Mouse (Mus musculus): ENCODE measurements around the gene Myh2.

The Myh2 gene

DNA sequence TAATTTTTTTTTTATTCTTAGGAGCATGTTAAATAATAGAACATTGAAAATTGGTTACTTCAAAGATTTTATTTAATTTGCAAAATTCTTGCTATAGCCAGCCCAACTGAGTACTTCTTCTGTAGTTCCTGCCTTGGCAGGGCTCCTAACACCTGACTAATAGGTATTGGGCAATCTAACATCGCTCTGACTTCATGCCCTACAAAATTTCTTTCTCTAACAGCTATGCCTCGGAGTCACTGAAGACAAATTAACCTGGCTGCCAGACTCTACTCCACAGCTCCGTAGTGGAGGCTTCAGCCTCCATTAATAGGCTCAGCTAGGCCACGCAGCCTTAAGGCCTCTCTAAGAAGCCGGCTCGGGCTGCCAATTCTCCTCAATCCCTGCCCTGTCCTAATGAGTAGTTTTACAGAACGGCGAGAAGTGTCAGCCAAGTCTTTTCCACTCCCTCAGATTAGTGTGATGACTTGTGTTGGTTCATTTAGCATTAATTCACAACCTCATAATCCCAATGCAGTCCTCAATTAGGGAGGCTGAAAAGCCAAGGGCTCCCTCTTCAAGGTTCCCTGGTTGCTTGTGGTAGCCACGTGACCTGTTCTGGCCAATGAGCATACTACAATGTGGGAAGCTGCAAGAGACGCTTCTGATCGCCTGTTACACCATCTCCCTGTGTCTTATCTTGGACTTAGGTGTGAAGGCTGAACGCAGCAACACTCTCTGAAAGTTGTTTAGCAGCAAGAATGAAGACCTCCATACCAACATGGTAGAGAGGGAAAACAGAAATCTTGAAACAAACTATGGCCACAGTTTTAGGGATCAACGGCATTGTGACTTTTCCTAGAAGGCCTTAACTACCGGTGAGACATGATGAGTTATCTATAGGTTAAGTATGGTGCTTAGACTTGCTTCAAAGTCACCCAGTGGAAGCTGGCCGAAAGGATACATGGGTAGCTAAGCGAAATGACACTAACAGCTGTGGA is 18.9 kb upstream of the Myh2 start:
- DNase-seq (ENCODE audit: low spot score), result no peak

DNA sequence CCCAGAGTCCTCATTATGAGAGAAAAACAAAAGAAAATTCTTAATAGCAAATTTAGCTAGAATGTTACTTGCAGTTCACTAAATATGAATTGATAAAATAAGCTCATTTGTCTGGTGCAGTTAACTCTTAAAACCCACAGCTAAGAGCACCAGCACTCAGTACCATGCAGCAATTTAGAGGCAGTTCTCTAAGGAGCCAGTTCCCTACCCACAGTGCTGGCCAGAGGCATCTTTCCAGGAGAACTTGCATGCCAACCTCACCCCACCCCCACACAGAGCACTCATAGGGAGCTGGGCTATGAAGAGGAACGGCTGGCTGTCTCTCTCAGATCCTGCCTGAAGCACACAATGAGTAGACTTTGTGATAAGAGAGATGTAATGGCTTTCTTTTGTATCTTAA is 17.7 kb upstream of the Myh2 start:
- DNase-seq (ENCODE audit: low spot score), result no peak

DNA sequence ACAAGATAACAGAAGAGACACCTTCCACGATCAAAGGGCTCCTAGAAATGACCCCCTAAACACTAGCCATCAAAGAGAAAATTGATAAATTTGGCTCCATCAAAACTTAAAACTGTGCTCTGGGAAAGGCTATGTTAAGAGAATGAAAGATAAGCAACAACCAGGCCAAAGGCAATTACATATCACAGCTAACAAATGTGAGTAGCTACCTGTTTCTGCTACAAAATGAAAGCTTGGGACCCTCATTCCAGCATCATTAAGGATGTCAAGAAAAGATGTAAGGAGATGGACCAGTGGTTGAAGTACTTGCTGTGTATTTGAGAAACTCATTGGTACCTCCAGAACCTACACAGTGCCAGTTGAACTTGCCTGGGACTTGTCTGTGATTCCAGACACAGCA is 17.0 kb upstream of the Myh2 start:
- DNase-seq (ENCODE audit: low spot score), result no peak

DNA sequence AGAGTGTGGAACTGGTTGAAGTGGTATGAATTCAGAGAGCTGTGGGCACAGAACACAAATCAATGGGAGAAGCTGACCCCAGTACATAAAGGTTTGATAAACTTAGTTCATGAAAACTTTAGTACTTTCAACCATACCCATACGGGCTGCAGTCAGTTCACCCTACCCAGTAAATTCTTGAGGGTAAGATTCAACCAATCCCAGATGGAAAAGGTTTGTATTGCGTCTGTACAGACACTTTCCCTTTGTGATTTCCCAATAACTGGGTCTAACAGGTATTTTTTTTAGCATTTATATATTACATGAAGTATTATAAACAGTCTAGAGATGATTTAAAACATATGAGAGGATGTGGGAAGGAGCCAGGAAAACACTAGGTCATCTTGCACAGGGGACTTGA is 15.2 kb upstream of the Myh2 start:
- no peak for DNase-seq (ENCODE audit: low spot score)

DNA sequence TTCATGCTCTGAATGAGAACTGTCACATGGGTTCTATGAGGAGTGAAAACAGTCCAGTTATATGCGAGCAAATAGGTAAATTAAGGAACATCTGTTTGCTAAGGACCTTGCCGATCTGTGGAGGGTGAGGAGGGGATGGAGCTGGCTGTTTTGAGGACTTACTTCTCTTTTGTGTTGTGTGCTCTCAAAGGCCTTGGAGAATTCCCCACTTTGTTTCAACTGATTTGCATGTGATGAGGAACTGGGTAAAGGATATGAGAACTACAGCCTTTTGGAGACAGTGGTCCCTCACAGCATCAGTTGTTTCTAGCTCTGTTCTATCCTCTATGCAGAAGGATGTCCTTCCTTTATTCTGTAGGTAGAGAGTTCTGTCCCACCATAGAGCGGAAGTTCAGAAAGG is 10.7 kb upstream of the Myh2 start:
- no peak for DNase-seq (ENCODE audit: low spot score)

DNA sequence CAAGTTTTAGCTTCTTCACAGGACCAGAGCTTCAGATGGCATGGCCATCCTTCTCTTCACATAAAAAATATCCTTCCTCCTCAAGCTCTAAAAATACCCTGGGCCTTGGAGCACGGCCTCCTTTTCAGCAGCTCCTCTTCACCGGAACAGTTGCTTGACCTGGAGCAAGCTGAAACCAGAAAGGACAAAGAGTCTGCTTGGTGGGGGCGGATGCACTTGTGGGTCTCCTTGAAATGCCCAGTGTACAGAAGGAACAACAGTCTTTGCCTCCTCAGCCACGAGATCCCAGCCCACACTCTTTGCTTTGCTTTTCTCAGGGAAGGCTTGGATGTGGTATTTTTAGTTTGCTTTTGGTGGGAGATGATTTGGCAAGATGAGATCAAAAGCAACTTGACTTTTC is 7.1 kb upstream of the Myh2 start:
- no peak for DNase-seq (ENCODE audit: low spot score)

DNA sequence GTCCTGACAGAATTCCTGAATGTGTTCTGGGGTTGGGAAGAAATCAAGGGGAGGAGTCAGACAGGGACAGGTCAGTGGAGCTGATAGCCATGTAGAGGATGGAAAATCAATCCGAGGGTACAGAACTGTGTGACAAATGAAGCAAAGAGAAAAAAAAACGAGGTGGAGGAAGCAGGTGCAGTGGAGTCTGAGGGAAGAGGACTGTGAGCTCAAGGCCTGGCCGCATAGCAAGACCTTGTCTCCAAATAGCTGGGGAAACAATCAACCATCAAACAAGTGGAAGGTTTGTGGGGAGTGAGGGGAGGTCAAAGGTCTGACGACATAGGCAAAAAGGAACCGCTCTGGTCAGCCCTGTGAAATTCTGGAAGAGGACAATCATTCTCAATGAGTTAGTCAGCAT is 6.0 kb upstream of the Myh2 start:
- DNase-seq (ENCODE audit: low spot score), result no peak

DNA sequence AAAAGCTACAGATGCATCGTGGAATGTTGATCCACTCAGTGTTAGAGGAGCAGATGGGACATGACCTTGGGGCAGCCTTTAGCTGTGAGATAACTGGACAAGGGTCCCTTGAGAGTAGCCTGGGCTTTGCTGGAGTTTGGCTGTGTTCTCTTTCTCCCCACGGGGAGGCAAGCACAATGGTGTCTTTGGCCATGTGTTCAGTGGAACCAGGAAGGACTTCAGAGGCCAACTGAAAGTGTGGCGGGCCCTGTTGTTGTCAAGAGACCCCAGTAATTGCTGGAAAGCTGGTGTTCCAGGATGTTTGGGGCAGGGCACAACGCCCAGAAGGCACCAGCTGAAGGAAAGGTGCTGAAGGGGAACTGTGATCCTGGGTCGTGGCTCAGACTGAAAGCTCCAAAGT is 1.5 kb upstream of the Myh2 start:
- no peak for DNase-seq (ENCODE audit: low spot score)

DNA sequence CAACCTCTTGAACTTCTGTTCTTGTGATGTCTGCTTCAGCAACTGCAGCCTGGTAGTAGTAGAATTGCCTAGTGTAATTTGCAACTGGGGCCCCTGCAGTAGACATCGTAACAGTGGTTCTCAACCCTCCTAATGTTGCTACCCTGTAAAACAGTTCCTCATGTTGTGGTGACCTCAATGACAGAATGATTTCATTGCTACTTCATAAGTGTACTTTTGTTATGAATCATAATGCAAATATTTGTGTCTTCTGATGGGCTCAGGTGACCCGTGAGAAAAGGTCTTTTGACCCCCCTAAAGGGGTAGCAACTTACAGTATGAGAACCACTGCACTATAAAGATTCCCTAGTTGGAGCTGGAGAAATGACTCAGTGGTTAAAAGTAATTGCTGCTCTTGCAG is 1.6 kb downstream of the Myh2 start:
- no peak for DNase-seq (ENCODE audit: low spot score)

DNA sequence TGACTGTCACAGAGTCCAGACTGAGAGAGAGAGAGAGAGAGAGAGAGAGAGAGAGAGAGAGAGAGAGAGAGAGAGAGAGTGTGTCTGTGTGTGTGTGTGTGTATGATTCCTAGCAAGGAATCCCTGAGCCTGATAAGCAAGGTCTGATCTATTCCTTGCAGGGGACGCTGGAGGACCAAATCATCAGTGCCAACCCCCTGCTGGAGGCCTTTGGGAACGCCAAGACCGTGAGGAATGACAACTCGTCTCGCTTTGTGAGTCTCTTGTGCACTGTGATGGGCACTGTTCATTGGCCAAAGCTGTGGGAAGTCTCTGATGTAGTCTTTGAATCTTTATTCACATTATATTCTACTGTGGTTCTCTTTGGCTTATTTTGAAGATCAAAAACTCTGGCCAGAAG is 5.5 kb downstream of the Myh2 start:
- no peak for DNase-seq (ENCODE audit: low spot score)

DNA sequence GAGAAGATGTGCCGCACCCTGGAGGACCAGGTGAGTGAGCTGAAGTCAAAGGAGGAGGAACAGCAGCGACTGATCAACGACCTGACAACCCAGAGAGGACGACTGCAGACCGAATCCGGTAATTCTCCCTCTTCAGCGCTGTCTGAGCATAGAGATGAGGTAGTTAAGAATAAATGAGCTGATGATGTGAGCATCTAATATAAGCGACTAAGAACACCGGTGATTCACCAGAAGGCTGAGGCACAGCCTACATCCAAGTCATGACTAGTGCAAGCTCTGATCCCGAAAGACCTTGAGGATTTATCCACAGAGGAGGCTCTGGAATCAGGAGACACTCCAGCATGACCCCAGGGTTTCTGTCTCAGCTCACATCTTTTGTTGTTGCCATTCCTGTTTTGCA is 19.5 kb downstream of the Myh2 start:
- no peak for DNase-seq (ENCODE audit: low spot score)

DNA sequence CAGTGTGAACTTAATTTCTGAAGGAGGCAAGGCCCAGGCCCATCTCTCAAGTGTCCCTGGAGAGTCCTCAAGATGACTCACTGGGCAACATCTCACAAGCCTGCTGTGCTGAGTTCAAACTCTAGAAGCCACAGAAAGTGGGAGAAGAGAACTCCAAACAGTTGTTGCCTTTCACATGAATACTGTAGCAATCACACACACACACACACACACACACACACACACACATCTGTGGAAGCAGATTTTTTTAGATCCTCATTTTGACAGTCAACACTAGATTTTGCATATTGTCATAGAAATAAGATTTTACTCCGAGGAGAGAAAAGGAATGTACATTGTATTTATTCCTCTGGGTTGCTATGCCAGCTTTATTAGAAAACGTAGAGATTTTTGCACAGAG is 20.0 kb downstream of the Myh2 start:
- no peak for DNase-seq (ENCODE audit: low spot score)

DNA sequence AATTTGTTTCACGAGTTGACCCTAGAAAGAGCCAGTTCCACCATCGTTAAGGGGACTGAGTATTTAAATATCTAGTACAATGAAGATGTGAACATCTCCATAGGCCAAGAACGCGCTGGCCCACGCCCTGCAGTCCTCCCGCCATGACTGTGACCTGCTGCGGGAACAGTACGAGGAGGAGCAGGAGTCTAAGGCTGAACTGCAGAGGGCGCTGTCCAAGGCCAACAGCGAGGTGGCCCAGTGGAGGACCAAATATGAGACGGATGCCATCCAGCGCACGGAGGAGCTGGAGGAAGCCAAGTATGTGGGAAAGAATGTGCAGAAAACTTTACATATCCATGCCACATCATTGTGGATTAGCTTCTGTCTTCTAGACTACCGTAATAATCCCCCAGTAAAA is 20.7 kb downstream of the Myh2 start:
- DNase-seq (ENCODE audit: low spot score), result no peak

DNA sequence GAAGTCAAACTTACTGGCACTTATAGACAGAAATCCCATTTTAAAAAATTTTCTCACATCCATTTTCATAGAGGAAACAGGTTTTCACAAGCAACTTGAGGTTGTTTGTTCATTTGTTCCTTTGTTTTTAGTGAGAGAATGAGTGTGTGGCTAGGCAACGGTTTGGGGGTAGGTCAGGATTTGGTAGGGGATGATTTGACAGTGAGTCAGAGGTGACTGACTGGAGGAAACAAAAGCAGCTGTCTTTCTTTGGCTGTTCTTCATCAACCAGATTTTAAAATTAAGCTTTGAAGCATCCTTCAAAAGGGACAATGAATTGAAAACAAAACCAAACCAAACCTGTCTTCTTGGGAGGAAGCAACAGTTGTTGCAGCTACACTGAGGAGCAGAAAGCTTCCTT is 28.5 kb downstream of the Myh2 start:
- DNase-seq (ENCODE audit: low spot score), result no peak

DNA sequence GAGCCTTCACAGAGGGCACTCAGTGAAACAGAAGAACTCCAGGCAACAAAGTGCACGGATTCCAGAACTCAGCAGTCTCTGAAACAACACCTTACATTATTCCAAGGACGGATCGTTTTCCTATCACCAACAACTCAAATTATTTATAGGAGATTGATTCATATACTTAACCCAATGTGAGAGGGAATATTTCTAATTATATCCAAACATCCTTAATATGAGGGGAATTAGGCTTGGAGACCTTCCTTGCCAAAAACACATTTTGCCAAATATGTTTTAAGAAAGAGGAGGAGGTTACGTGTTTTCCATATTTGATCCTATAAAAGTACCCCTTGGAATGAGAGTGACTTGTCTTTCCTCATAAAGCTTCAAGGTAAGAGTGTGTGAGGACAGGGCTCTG is 28.9 kb downstream of the Myh2 start, which contains the start of gene Myh1:
Gene Myh1 (plus strand): TSS at position 301 of the 400 bp plus-strand sequence.
- DNase-seq (ENCODE audit: low spot score), result no peak

DNA sequence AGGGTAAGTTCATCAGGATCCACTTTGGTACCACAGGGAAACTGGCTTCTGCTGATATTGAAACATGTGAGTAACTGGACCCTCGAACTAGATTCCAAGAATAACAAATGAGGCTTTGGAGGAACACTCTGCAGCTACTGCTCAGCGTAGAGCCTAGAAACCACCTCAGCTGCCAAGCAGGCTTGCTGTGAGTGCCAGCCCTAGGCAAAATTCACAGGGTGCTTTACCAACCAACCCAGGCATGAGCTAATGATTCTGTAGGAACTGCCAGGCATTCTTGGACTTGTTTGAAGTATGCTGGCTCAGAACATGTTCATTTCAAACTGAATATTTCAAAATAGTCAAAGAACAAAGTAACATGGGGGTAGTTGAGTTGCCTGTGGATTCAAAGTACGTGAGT is 33.9 kb downstream of the Myh2 start:
- DNase-seq (ENCODE audit: low spot score), result no peak

DNA sequence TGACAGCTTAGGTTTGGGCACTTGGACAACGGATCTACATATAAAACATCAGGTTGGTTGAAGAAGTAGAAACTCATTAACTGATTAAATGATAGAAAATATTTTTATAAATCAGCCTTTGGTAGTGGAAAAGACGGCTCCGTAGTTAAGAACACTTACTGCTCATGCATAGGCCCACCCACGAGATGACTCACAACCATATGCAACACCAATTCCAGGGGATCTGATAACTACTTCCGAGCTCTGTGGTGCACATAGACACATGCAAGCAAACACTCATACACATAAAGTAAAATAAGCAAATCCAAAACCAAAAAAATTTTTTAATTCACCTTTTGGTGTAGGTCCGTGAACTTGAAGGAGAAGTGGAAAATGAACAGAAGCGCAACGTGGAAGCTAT is 51.0 kb downstream of the Myh2 start:
- DNase-seq (ENCODE audit: low spot score), result no peak

DNA sequence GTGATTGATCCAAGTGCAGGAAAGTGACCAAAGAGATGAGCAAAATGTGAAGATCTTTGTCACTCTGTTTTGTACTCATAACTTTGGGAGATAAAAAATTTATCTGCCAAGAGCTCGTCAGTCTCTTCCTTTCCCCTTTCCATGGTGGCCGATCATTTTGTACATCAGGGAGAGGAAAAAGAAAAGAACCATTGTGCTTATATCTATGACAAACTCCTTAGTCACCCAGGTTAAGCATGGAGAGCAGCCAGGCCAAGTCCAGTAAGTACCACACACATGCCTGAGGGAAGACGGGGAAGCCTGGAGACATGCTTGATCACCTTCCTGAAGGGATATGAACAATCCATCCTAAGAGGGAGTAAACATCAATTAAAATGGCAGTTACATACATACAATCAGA is 53.6 kb downstream of the Myh2 start:
- DNase-seq (ENCODE audit: low spot score), result no peak

DNA sequence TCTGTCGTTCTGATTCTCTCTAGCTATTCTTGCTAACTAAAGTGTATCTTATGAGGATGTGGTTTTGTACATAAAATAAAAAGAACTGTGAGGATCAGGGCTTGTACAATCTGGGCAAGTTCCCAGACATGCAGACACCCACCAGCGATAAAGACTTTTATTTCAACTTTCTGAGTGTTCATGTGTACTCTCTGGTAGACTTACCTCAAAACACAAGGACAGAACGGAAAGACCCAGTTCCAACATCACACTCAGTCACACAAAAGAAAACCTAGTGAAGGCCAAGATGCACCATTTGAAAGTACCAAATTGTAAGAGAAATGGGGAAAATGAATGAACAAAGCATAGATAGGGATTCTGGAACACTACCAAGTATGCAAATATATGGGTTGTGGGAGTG is 57.9 kb downstream of the Myh2 start:
- no peak for DNase-seq (ENCODE audit: low spot score)

DNA sequence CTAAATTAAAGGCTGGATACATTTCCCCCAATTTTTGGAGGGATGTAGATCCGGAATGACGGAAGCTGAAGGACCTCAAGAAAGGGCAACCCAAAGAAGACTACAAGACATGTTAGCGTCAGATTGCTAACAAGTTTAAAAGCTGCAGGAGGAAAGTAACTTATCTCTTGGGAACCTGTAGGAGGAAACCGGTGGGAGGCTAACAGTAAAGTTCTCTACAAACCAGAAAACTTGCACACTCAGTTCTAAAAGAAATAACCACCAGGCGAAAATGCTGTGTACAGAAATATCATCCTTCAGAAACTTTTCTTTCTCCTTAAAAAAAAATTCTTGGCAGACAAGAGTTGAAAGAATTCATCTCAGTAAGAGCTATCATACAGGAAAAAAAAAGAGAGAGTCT is 58.3 kb downstream of the Myh2 start:
- no peak for DNase-seq (ENCODE audit: low spot score)

DNA sequence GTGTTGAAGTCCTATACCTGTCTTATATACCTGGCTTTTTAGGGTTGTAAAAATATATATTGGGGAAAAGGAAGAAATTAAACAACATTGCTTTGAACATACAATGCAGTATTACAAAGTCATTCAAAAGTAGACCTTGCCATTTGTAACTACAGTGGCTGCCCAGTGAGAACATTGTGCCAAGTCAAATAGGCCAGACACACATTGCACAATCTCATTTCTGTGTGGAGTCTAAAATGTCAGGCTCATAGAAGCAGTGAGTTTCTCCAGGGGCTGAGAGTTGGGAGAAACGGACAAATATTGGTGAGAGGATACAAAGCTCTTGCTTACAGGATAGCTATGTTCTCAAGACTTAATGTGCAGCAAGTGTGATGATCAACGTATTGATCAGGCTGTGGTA is 59.1 kb downstream of the Myh2 start:
- DNase-seq (ENCODE audit: low spot score), result no peak

DNA sequence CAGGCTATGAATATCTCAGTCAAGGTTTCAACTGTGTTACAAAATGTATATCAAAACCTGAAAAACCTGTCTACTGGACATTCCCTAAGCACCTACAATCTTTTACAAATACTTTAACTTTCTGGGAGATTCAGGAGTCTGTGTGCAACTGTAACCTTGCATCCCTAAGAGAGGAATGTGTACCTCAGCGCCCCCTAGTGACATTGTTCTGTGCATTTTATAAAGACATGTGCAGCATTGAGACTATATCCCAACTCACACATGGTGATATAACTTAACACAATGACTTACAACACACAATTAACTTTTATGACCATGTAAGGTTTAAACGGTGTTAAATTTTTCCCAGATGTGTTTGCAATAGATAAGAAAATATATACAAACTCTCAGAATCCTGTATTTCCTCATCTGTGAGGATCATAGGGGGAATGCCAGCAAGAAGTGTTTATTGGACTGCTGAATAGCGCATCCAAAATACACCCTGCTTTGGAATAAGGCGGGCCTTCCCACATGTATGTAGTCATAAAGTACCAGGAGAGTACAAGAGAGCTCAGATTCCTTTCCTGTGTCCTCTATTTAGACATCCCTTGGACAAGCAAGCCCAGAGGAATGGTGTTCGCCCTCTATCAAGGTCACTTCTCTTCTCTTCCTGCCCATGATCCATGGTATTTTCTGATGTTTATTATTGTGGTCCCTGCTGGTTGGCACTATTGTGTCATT is 65.0 kb downstream of the Myh2 start:
- no peak for DNase-seq (ENCODE audit: low spot score)

DNA sequence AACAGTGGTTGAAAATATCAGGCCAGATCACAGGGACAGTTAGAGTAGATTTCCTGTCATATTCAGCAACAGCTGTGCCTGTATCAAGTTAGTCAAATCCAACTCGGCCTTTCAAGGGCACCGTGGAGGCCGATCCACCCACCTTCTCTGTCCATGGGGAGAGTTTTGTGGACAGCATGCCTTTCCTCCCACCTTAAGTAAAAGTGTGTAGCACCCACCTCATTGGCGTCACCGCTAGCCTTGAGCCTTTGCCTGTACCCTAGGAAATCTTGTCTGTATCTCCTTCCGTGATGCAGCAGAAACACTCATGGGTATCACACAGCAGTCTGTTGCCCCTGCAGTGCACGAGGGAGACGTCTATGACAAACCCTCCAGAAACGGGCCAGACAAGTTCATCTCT is 66.0 kb downstream of the Myh2 start:
- no peak for DNase-seq (ENCODE audit: low spot score)

Measured in T-cell, adult 2 months (primary cell).